Mouse (Mus musculus) ES-E14 (cell line): ENCODE data around the gene Hist1h3a.

ENCODE experiments used
- CHD2 ChIP-seq: IDR thresholded peaks from 2 replicates; pipeline ENCODE4 v1.6.1; 2014; ENCODE audit warnings: mild to moderate bottlenecking, low read depth, low read length, inconsistent platforms
- ZNF384 ChIP-seq: IDR thresholded peaks from 2 replicates; pipeline ENCODE4 v1.6.1; 2012; ENCODE audit warnings: low read depth, low read length, inconsistent platforms

GRCm38 (mm10) chr13:23763586-23764323, 1.6 kb upstream of the Hist1h3a start, which contains the start of gene Hist1h1a:
- TF ChIP-seq ZNF384 = no peak
- TF ChIP-seq CHD2 = no peak; the same call in 1 of the 2 replicates
